ENCODE assay signal across 17 mouse cellular contexts in the genomic region with DNA sequence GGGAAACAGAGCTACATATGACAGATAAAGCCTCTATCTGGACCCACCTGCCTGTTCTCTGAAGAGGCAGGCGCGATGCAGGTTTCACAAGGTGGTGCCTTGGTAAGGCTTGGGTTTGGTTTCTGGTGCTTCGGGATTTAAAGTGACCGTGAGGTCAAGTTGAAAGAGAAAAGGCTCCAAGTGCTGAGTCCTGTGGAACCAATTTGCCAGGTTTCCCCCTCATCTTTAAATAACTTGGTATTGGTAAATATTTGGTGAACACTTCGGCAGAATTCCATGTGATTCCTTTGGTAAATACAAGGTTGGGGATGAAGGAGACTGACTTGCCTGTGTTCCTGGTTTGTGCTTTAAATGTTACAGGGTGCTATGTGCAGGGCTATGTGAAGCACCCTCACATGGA.
"Had no signal": no experiment of that assay in that cellular context is flagged by ENCODE, and none has a peak within 500 bp of the region (broad histone marks: within the 10 kb centered on the region; RNA-seq: fewer than 3 reads in every experiment).

No protein-coding gene starts in this region.

- H3K4me3 ChIP-seq: liver, embryonic 13.5 days; liver, embryonic 15.5 days; megakaryocyte, embryonic 14.5 days; midbrain, embryonic 13.5 days; midbrain, embryonic 15.5 days; neural tube, embryonic 12.5 days; stomach, embryonic 15.5 days had no signal

- DNase-seq: liver; liver, embryonic 13.5 days; liver, postnatal 0 days; right cerebral cortex, postnatal 14 days; thymus, adult 2 months; thymus, postnatal 14 days; thymus, postnatal 36 days had no signal

- H3K36me3 ChIP-seq: midbrain, embryonic 13.5 days; midbrain, embryonic 15.5 days; neural tube, embryonic 12.5 days; stomach, embryonic 15.5 days had no signal

- H3K27ac ChIP-seq: liver, embryonic 13.5 days; liver, embryonic 15.5 days; macrophage; midbrain, embryonic 13.5 days; midbrain, embryonic 15.5 days; neural tube, embryonic 12.5 days; stomach, embryonic 15.5 days; stomach, postnatal 0 days had no signal

- H3K4me2 ChIP-seq: liver, embryonic 11.5 days; liver, embryonic 13.5 days; liver, embryonic 15.5 days; midbrain, embryonic 11.5 days; midbrain, embryonic 13.5 days; midbrain, embryonic 15.5 days; neural tube, embryonic 12.5 days; stomach, embryonic 15.5 days had no signal

- H3K4me1 ChIP-seq: midbrain, embryonic 15.5 days had no signal

- H3K9ac ChIP-seq: liver, embryonic 13.5 days; liver, embryonic 15.5 days; liver, postnatal 0 days; midbrain, embryonic 13.5 days; midbrain, embryonic 15.5 days; neural tube, embryonic 12.5 days; stomach, embryonic 15.5 days had no signal

- H3K27me3 ChIP-seq: liver, embryonic 13.5 days; liver, embryonic 15.5 days; megakaryocyte, embryonic 14.5 days; midbrain, embryonic 13.5 days; midbrain, embryonic 15.5 days; neural tube, embryonic 12.5 days; stomach, embryonic 15.5 days had no signal

- ATAC-seq: liver, postnatal 0 days; midbrain, embryonic 13.5 days; midbrain, embryonic 15.5 days had no signal

- H3K9me3 ChIP-seq: liver, embryonic 13.5 days; liver, embryonic 15.5 days; megakaryocyte, embryonic 14.5 days; midbrain, embryonic 13.5 days; midbrain, embryonic 15.5 days; neural tube, embryonic 12.5 days; stomach, embryonic 15.5 days had no signal
